Mouse (Mus musculus): ENCODE measurements around the gene Isyna1. TPM values are rescaled to one million over a fixed set of nuclear protein-coding genes. Genes with fewer than 3 reads are reported as not detected.

The Isyna1 gene
- total RNA-seq, 4 experiments from 2014 or later = 54.5 to 60.3 (median 56.5) TPM

DNA sequence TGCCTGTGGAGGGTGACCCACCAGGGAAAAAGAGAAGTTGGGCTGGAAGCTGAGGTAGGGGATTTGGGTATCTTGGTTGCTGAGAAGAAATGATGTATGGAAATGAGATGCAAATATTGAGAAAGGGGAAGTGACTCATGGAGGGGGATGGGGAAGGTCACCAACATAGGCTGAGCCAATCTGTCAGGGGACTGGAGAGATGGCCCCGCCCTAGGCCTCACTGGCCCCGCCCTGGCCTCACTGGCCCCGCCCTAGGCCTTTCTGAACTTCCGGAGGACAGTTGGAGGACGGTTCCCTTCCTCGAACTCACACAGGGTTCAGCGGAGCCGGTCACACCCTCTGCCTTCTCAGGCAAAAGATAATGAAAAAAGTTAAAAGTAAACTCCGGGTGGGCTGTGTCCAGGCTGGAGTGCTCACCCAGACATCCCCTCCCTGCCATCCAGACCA, 24.7 kb downstream of the Isyna1 start:
- DNase-seq (ENCODE audit: low spot score in 2 of 2) = no peak

DNA sequence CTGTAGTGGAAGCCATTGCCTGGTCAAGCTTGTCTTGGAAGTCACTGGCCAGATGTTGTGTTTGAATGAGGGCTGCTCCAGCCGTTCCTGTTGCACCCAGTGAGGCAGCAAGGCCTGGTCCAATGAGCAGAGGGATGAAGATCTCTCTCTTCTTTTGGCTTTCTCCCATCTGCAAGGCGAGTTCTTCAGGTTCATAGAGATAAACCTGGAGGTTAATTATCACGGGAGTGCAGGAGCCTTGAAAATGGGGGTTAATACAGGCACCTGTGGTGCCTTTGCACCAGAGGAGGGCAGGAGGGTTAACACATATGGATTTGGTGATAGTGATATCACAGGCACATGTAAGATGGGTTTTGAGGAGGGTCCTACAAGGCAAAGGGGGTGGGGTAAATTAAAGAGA, 28.0 kb downstream of the Isyna1 start:
- DNase-seq (ENCODE audit: low spot score in 2 of 2) = no peak

DNA sequence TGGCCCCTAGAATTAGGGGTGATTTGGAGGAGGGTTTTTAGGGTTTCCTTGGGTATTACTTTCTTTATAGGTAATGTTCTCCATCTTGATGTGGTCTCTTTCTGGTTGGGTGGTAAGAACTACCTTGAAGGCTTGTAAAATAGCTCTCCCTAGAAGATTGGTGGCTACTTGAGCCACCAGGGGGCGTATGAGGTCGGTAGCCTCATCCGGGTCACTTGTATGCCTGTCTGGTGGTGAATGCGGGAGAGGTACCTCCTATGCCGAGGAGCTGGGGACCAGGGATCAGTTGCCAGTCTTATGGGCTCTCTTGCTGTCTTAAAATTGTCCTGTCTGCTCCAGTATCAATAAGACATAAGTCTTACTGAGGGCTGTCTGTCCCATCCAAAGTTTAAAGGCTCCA, 30.9 kb downstream of the Isyna1 start:
- DNase-seq (ENCODE audit: low spot score in 2 of 2) = no peak

DNA sequence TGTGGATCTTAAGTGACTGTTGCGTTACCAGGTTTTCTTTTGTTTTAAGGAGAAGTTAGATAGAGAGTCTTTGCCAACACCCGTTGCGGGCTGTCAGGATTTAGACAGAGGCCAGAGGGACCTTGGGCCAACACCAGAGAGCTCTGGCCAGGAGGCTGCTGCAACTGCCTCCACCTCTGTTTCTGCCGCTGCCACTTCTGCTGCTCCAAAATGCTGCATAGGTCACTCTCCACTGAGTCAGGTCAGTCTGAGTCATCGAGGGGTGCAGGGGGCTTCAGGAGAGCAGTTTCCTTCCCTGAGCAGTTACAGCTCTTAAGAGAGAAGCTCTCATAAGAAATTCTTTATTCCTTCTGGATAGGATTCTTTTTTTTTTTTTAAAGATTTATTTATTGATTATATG, 32.9 kb downstream of the Isyna1 start:
- no peak for DNase-seq (ENCODE audit: low spot score in 2 of 2)

DNA sequence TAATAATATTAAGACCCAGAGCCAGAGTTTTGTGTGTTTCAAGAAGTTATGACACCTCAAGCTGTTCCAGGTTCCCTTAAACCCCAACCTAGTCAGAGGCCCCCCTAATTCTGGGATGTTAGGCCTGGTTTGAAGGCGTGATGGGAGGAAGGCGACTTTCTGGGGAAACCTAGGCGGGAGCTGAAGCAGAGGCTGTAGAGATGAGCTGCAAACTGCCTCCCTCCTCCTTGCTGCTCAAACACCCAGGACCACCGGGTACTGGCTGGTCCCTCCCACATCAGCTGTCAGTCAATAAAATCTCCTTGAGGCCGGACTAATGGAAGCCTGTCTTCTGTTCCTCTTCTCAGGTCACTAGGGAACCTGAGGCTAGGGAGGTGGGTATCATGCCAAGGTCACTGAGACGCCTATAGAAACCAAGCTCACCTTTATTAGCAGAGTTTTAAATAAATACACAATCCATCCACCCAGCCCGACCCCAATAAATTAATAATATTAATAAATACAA, 34.9 kb downstream of the Isyna1 start:
- no peak for DNase-seq (ENCODE audit: low spot score in 2 of 2)

- DNase-seq (ENCODE audit: low spot score in 2 of 2) = peak; percentile 93 to 94
Measured at GRCm38 (mm10) chr8:70629574-70630531, 35.7 kb downstream of the Isyna1 start.

- DNase-seq (ENCODE audit: low spot score in 2 of 2) = no peak
Measured at GRCm38 (mm10) chr8:70630532-70631381, 36.6 kb downstream of the Isyna1 start.

- no peak for DNase-seq (ENCODE audit: low spot score in 2 of 2)
Measured at GRCm38 (mm10) chr8:70631436-70631835, 37.3 kb downstream of the Isyna1 start.

GRCm38 (mm10) chr8:70632346-70632892, 38.2 kb downstream of the Isyna1 start, which contains the start of gene Gdf15:
Gdf15 (minus strand) TSS chr8:70632456.
- no peak for DNase-seq (ENCODE audit: low spot score in 2 of 2)

DNA sequence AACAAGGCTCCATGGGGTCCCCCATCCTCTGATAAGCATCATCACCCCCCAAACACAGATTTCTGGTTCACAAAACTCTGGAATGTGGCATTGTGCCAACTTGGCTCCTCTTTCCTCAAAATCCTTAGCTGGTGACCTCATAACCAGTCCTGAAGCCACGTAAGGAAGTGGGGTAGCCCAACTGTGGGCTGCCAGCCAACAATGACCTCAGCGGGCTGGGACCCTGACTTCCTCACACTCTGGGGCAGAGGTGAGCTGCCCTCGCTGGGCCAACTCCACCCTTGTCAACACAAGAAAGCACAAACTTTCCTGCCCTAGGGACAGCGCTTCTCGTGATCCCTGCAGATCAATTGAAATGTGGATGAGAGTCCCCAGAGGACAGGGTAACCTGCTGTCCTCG, 39.9 kb downstream of the Isyna1 start:
- DNase-seq (ENCODE audit: low spot score in 2 of 2) = no peak

GRCm38 (mm10) chr8:70635527-70635926, 41.4 kb downstream of the Isyna1 start:
- no peak for DNase-seq (ENCODE audit: low spot score in 2 of 2)

GRCm38 (mm10) chr8:70636838-70637237, 42.7 kb downstream of the Isyna1 start:
- no peak for DNase-seq (ENCODE audit: low spot score in 2 of 2)

DNA sequence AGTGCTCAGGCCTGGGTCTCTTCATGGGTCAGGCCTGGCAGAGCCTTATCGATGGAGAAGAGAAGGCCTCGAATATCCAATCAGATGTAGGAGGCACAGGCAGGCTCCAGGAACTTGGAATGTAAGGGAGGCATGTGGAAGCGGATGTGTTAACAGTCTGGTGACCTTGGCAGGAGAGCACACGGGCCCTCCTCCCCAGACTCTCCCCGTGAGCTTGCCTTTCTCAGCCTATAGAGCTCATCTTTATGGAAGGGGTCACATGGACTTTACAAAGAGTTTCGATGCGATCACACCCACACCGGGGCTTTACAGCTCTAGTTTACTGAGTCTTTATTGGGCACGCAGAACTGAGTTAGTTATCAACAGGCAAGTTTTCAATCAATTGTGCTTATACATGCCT, 44.6 kb downstream of the Isyna1 start:
- DNase-seq (ENCODE audit: low spot score in 2 of 2) = no peak

DNA sequence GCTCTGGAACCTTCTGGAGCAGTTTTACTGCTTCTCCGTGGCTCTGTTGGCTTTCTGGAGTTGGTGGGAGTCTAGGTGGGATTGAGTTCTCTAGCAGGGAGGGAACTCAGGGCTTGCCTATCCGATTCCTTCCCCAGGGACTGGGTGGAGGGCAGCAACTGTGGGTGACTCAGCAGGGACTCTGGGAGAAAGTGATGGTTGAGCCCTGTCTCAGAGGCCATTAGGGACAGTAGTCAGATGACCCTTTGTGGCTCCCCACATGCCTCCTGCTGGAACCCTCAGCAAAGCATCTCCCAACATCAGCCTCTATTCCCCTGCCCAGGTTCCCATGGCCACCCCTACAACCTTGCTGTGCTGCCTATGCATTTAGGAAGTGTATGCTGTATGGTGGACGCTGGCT, 48.8 kb downstream of the Isyna1 start:
- no peak for DNase-seq (ENCODE audit: low spot score in 2 of 2)

- no peak for DNase-seq (ENCODE audit: low spot score in 2 of 2)
Measured at GRCm38 (mm10) chr8:70644065-70644464, 49.9 kb downstream of the Isyna1 start.

- DNase-seq (ENCODE audit: low spot score in 2 of 2) = no peak
Measured at GRCm38 (mm10) chr8:70645501-70646224, 51.5 kb downstream of the Isyna1 start.

DNA sequence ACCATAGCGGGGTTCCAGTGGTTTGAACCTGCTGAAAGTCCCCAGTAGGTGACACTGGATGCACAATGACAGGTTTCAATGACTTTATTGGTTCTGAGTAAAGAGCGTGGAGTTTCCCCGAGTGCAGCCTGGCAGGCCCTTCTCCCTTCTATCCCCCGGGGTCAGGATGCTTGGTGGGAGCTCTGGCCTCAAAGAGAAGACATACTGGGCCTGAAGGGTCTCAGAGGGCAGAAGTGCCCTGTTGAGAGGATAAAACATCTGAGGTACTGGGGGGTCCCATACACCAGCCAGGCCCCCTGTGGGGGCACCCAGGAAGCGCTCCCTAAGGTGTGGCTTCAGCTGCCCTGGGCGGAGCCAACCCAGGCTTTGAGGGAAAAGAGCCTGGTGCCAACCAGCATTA, 52.2 kb downstream of the Isyna1 start:
- DNase-seq (ENCODE audit: low spot score in 2 of 2) = no peak

DNA sequence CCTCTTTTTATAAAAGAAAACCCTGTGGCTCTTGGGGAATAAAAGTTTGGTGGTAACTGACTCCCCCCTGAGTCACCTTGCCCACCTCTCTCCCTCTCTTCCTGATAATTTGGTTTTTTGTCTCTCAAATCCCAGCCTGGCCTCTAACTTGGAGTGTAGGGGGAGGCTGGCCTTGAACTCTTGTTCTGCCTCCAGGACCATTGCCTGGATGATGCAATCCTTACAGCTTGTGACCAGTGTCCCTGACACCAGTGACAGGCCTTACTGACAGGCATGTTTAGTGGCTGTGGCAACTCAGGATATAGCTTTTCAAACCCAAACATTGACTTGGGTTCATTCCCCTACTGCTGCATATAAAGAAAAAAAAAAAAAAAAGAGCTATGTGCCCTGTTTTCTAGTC, 52.6 kb downstream of the Isyna1 start:
- no peak for DNase-seq (ENCODE audit: low spot score in 2 of 2)

Measured in left cerebral cortex, adult 8-10 months (tissue).